Mouse (Mus musculus): ENCODE measurements at regions not wholly inside any gene's neighbourhood (a gene's known extent, or its start where the extent isn't known, plus 50 kb on each side); places are given as distances from the start of the nearest gene placed in this dataset.

GRCm38 (mm10) chr3:121618561-121618960 is 52.0 kb upstream of the 4930432M17Rik start:
- DNase-seq, result no peak

- no peak for DNase-seq
These were observed 52.4 kb upstream of the 4930432M17Rik start for GRCm38 (mm10) chr3:121618161-121618560.

- DNase-seq, result no peak
These were observed 53.2 kb upstream of the 4930432M17Rik start for GRCm38 (mm10) chr3:121617351-121617750.

- no peak for DNase-seq
These were observed 54.5 kb upstream of the 4930432M17Rik start for GRCm38 (mm10) chr3:121616075-121616474.

GRCm38 (mm10) chr3:121614741-121615140 is 55.8 kb upstream of the 4930432M17Rik start:
- no peak for DNase-seq

- no peak for DNase-seq
These were observed 57.3 kb upstream of the 4930432M17Rik start for GRCm38 (mm10) chr3:121613224-121613623.

- no peak for DNase-seq
These were observed 60.7 kb upstream of the 4930432M17Rik start for GRCm38 (mm10) chr3:121609845-121610244.

- no peak for DNase-seq
These were observed 61.5 kb upstream of the 4930432M17Rik start for GRCm38 (mm10) chr3:121609090-121609489.

- no peak for DNase-seq
These were observed 65.8 kb upstream of the 4930432M17Rik start for GRCm38 (mm10) chr3:121604737-121605136.

GRCm38 (mm10) chr3:121604081-121604480 is 66.5 kb upstream of the 4930432M17Rik start:
- DNase-seq, result peak; percentile 79

GRCm38 (mm10) chr3:121602826-121603370 is 67.7 kb upstream of the 4930432M17Rik start:
- DNase-seq, result no peak

- peak; percentile 56 for DNase-seq
These were observed 68.4 kb upstream of the 4930432M17Rik start for GRCm38 (mm10) chr3:121602082-121602561.

- no peak for DNase-seq
These were observed 68.6 kb upstream of the Slc44a3 start for GRCm38 (mm10) chr3:121600841-121601240.

- no peak for DNase-seq
These were observed 68.2 kb upstream of the Slc44a3 start for GRCm38 (mm10) chr3:121600388-121600787.

GRCm38 (mm10) chr3:121597988-121598387 is 65.8 kb upstream of the Slc44a3 start:
- no peak for DNase-seq

GRCm38 (mm10) chr3:121597203-121597602 is 65.0 kb upstream of the Slc44a3 start:
- no peak for DNase-seq

GRCm38 (mm10) chr3:121594580-121594979 is 62.4 kb upstream of the Slc44a3 start:
- no peak for DNase-seq

- no peak for DNase-seq
These were observed 61.5 kb upstream of the Slc44a3 start for GRCm38 (mm10) chr3:121593598-121594117.

GRCm38 (mm10) chr3:121593143-121593542 is 60.9 kb upstream of the Slc44a3 start:
- DNase-seq, result no peak

GRCm38 (mm10) chr3:121589494-121589885 is 57.3 kb upstream of the Slc44a3 start:
- DNase-seq, result no peak

GRCm38 (mm10) chr3:121588737-121589493 is 56.7 kb upstream of the Slc44a3 start:
- no peak for DNase-seq

GRCm38 (mm10) chr3:121585306-121585705 is 53.1 kb upstream of the Slc44a3 start:
- DNase-seq, result no peak

GRCm38 (mm10) chr3:121584736-121585151 is 52.5 kb upstream of the Slc44a3 start:
- peak; percentile 86 for DNase-seq

All from adrenal gland, adult 2 months (tissue).